Mouse (Mus musculus): ENCODE results near the gene Cdc42ep5.
A peak's percentile ranks its signal among the peaks of the same experiment; 100 is the strongest.

The Cdc42ep5 gene

DNA sequence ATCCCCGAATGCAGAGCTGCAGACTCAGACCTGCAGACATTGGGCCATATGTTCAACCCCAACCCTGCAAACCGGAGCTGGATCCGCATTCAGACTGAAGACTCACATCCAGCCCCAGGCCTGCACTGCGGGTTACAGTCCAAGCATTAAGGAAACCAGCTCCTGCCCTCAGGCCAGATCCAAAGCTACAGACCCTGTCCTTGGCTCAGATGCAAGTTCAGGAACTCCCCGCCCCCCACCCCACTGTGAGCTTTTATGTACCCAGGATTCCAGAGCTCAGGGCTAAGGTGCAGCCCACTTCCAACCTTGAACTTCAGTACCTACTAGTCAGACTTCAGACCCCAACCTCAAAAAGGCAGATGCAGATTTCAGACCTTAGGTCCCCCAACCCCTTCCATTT lies 39.8 kb downstream of the Cdc42ep5 start:
- no peak for DNase-seq

GRCm38 (mm10) chr7:4124315-4124759 lies 40.3 kb downstream of the Cdc42ep5 start:
- peak in 1 of 2 experiments; percentile 48 for DNase-seq

GRCm38 (mm10) chr7:4123732-4124131 lies 40.9 kb downstream of the Cdc42ep5 start:
- DNase-seq: no peak

DNA sequence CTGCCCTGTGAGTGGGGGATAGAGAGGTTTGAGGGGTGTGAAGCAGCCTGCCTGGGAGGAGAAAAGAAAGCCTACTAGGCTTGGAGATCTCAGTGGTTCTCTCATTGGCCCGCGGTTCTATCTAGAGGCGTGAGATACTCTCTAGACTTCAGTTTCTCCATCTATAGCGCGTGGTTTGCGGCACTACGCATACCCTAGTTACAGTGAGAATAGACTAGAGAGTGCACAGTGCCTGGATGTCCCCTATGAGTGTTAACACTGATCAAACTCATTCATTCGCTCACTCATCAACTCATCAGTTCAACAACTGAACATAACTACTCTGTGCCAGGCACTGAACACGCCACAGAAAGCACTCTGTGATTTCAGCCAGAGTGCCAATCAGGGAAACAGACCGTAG lies 41.9 kb downstream of the Cdc42ep5 start:
- DNase-seq: no peak

DNA sequence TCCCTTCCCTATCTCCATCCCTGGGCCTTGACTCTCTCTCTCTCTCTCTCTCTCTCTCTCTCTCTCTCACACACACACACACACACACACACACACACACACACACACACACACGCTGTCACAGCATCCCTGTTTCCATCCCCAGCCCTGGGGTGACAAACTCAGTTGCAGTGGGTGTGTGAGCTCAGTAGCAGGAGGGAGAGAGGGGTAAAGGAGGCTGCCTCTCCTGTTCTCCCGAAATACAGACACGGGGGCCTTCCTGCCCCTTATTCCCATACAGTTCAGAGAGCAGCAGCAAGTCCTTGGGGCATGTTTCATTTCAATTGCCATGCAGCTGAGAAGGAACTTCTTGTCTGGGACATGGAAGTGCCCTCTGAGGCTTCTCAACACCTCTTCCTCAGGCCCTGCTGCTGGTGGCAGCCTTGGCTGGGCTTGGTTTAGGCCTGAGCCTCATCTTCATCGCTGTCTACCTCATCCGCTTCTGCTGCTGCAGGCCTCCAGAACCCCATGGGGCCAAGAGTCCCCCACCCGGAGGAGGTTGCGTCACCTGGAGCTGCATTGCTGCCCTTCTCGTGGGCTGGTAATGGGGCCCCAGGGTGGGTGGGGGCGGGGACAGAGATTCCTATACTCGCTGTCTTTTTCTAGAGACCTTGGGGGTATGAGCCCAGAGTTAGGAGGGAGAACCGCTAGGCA lies 42.4 kb downstream of the Cdc42ep5 start:
- DNase-seq: no peak

DNA sequence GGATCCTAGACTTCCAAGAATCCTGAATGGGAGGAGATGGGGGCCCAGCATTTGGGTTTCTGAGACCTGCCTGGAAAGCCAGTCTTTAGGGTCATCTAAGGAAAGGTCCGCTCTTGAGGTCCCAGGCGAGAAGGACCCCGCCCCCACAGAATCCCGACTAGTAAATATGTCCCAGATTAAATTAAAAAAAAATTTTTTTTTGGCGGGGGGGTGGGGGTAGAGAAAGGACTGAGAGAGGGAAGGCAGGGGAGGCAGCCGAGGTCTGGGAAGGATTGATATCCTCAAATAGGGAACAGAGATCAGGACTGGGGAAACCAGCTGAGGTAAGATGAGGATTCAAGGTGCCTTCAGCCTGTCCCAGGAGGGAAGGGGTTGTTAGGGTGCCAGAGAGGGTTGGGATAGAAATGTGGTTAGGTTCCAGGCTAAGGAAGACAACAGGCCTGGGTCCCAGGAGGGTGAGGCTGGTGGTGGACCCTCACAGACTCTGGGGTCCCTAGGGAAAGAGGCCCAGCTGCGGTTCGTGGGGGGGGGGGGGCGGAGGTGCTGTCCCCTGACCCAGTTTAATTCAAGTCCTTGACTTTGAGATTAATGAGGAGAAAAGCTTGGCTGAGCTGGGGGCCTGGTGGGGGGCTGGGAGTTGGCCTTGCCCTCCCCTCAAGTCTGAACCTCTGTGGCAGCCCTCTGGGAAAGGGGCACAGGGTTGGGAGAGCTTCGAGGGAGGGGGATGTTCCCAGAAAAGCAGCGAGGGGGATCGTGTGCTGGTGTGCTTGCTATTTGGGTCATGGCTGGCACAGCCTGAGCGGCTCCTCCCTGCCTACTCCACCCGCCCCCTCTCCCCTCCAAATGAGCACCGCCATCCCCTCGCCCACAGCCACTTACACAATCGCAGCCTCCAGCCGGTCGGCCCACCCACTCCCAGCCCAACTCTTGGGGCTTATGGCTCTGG lies 44.4 kb downstream of the Cdc42ep5 start:
- DNase-seq: no peak

GRCm38 (mm10) chr7:4119344-4119902 lies 45.2 kb downstream of the Cdc42ep5 start, which contains the start of gene Ttyh1:
Gene Ttyh1, plus strand, starts transcription at chr7:4119408.
- DNase-seq: peak; percentile 47 to 59

GRCm38 (mm10) chr7:4117050-4117814 lies 47.4 kb downstream of the Cdc42ep5 start:
- DNase-seq: no peak

- DNase-seq: no peak
Observed at GRCm38 (mm10) chr7:4111766-4112165, 52.9 kb downstream of the Cdc42ep5 start.

GRCm38 (mm10) chr7:4103411-4103810 lies 61.2 kb downstream of the Cdc42ep5 start:
- DNase-seq: no peak
